Mouse (Mus musculus): ENCODE results near the gene Mgat4b. TPM values are rescaled to one million over a fixed set of nuclear protein-coding genes. Genes with fewer than 3 reads are reported as not detected.
A peak's percentile ranks its signal among the peaks of the same experiment; 100 is the strongest.

Gene Mgat4b
- total RNA-seq, 2 experiments from 2014 or later: 65.8 to 72.0 TPM

DNA sequence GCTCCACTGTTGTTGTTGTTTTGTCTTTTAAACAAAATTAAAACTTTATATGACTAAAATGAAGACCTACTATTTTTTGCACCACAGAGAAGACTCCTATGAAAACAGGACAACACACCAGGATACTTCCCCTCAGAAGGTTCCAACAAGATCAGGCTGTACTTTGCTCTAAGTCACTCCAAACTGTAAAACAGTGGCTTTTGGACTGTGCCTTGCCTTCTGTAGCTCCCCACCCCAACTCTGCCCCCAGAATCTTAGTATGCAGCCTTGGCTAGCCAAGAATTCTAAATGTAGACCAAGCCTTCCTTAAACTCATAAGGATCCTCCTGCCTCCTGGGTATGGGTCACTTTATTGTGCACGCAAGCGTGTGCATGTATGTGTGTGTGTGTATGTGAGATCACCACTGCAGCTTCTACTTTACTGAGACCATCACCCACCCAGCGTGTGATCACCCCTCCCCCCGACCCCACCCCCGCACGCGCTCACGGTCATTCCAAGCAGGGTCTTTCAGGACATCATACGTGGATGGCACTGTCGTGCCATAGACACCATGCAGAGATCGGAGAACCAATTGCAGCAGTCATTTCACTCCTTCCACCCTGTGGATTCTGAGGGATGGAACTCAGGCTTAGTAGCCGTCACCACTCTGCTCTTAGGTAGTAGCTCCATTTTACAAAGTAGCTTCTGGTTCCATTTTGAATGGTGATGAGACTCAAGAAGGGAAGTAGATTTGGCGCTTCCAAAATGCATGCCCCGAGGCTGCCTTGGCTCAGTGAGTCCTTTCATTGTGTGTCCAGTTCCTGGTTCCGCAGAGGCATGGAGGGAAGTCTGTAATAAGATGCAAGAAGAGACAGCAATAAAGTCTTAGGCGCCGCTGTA, 13.3 kb downstream of the Mgat4b start:
- DNase-seq (ENCODE audit: low spot score in 2 of 2): no peak

- peak; percentile 77 to 89 for DNase-seq (ENCODE audit: low spot score in 2 of 2)
These were observed 14.2 kb downstream of the Mgat4b start for GRCm38 (mm10) chr11:50224671-50225530.

GRCm38 (mm10) chr11:50225611-50226378, 15.1 kb downstream of the Mgat4b start:
- peak; percentile 30 to 44 for DNase-seq (ENCODE audit: low spot score in 2 of 2)

GRCm38 (mm10) chr11:50226406-50226805, 15.7 kb downstream of the Mgat4b start:
- no peak for DNase-seq (ENCODE audit: low spot score in 2 of 2)

- no peak for DNase-seq (ENCODE audit: low spot score in 2 of 2)
These were observed 16.5 kb downstream of the Mgat4b start for GRCm38 (mm10) chr11:50227226-50227625.

DNA sequence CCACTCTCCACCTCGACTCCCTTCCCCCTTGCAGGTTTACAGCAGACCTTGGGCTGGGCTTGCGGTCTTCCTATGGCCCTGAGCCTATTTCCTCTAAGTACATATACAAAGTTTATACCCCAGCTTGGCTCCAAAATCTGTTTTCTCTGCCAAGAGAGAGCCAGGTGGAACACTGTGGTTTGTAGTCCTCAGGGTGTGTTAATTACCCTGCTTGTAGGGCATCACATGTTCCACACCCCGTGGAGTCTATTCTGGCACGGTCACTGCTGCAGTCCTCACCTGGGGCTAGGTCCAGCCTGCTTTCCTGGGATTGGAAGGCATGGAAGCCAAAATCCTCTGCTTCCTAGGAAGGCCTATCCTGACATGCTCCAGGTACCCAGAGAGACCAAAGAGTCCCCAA, 17.0 kb downstream of the Mgat4b start:
- no peak for DNase-seq (ENCODE audit: low spot score in 2 of 2)

GRCm38 (mm10) chr11:50228772-50229171, 18.1 kb downstream of the Mgat4b start:
- DNase-seq (ENCODE audit: low spot score in 2 of 2): no peak

GRCm38 (mm10) chr11:50229252-50229910, 18.7 kb downstream of the Mgat4b start:
- no peak for DNase-seq (ENCODE audit: low spot score in 2 of 2)

- DNase-seq (ENCODE audit: low spot score in 2 of 2): no peak
These were observed 20.0 kb downstream of the Mgat4b start for GRCm38 (mm10) chr11:50230481-50231304.

DNA sequence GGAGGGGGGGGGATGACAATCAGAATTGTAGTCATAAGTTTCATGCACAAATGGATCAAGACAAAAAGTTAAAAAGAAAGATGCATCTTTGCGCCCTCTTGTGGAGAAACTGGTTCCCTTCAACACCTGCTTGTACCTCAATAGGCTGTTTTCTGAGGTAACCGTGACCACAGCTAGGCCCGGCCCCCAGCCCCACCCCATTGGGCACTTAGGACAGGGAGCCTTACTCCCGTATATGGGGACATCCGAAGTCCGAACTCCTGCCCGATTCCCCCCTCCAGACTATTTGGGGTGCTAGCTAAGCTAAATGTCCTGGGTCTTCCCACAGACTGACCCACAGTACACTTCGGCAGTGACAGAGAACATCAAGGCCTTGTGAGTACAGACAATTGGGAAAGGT, 20.7 kb downstream of the Mgat4b start:
- peak; percentile 59 to 78 for DNase-seq (ENCODE audit: low spot score in 2 of 2)

GRCm38 (mm10) chr11:50233022-50233421, 22.3 kb downstream of the Mgat4b start:
- peak; percentile 62 to 69 for DNase-seq (ENCODE audit: low spot score in 2 of 2)

DNA sequence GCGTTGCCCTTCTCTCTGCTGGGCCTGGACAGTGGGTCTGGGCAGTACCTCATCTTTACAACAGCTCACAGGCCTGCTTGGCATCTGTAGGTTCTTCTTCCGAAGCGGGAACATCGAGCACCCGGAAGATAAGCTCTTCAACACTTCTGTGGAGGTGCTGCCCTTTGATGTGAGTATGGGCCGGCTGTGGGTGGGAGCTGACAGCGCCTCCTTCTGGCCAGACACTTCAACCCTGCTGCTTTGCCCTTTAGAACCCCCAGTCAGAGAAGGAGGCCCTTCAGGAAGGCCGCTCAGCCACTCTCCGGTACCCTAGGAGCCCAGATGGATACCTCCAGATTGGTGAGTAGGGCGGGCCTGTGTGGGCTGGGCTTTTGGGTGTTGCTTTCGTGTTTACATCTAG, 23.3 kb downstream of the Mgat4b start:
- DNase-seq (ENCODE audit: low spot score in 2 of 2): no peak

GRCm38 (mm10) chr11:50234606-50235005, 23.9 kb downstream of the Mgat4b start:
- no peak for DNase-seq (ENCODE audit: low spot score in 2 of 2)

DNA sequence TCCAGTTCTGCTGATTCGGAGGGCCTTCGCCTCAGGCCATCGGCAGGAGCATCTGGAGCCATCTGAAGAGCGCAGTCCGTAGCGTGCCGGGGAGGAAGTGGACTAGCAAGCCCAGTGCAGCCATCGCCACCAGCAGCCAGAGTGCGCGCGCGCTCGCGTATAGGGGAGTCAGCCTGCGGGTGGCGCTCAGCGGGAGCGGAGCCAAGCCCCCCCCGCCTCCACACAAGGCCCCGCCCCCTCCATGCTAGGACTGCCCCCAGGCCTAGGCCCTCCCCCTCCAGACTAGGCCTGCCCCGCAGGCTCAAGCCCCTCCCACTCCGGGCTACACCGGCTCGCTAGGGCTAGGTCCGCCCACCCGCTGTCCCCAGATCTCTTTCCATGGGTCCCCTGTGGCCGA, 25.8 kb downstream of the Mgat4b start:
- peak; percentile 75 to 77 for DNase-seq (ENCODE audit: low spot score in 2 of 2)

GRCm38 (mm10) chr11:50236937-50237835, 26.5 kb downstream of the Mgat4b start:
- DNase-seq (ENCODE audit: low spot score in 2 of 2): no peak

- no peak for DNase-seq (ENCODE audit: low spot score in 2 of 2)
These were observed 27.6 kb downstream of the Mgat4b start, which contains the start of gene Ltc4s for GRCm38 (mm10) chr11:50238324-50238723. Gene Ltc4s (minus strand): TSS chr11:50238616.

DNA sequence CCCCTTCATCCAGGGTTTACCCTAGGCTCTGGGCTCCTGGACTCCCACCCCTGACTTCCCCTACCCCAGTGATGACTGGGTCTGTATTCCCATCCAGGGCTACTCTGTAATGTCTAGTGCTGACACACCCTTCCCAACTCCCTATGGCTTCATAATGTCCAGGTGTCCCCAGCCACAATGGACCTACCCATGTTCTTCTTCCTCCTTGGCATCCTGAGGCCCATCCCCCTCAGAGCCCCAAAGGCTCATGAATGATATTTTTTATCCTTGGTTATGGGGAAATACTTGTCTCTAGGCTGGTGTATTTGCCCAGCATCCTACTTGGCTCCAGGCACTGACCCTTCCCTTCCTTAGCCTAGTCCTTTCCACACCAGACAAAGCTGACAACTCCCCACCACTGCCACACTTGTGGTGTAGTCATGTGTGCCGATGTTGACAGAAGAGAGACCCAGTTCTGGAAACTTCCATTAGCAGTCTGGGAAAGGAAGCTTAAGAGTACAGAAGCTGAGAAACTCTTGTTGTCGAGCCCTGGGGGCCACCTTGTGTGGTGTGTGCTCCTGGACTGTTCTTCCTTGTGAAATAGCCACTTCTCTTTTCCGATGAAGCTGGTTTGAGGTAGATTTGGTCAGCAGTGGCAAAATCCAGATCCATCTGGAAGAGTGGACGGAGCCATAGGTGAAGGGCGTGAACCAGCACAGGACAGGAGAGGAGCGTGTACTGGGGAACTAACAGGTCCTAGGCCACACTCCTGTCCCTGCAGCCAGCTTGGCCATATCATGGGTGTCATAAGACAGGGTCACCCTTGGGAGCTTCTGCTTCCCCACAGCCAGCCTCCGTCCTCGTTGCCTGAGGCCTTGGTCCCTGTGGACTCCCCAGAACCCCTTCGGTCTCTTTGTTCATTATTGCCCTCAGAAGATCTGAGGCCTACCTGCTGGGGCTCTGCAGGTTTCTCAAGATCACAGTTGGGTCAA, 28.4 kb downstream of the Mgat4b start:
- no peak for DNase-seq (ENCODE audit: low spot score in 2 of 2)

Data from left cerebral cortex, adult 18-20 months (tissue).